Mouse (Mus musculus) regulatory T cell (primary cell): ENCODE data around the gene Prps1.
"Not testable (repeated sequence)": the region's sequence is repeated elsewhere in the genome, so short reads cannot be mapped to it uniquely, and the experiment has no call there.

Experiments used
- in situ Hi-C: fragments of 300-600 bp; cut with MboI, MseI; formaldehyde crosslinking; loops from one replicate; pipeline ENCODE4 v1.15.1; 2025; ENCODE audit warnings: high pct_unique_total_duplicates

Prps1 gene

DNA sequence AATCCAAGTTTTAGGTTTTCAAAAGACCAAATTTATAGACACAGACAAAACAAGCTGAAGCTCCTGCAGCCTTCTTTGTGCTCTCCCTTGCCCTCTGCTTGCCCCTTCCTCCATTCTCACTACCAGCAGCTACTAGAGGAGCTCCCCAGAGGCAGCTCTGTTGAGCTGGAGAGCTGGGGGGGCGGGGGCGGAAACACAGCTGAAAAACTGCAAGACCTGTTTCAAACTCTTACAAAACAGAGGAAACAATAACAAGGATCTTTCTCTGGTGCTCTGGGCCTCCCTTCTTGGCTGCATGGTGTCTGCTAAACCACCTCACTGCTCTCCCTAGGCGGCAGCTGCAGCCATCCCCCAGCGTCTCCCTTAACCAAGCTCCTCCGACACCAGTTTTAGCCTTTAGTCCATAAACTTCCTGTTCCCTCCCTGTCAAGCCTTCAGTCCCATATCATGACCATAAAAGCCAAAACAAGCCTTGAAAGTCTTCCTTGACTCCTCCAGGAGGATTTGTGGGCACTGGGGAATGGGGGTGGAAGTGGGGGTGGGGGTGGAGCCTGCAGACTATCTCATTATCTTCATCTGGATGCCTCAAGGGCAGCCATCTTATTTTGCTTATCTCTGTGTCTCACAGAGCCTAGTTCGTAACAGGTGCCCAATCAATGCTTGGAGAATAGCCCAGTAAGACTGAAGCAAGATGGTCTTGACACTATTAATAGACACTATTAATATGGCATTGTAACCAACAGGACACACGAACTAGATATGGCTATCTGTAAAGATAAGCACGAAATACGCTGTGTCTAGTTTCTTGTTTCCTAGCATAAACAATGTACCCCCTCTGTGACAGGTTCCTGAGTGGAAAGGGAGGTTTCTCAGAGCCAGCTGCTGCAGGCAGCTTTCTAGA, 45.2 kb downstream of the Prps1 start:
- in situ Hi-C loops, result no loop called here

- in situ Hi-C loops, result no loop called here
Observed at GRCm38 (mm10) chrX:140503905-140504304, 47.5 kb downstream of the Prps1 start.

DNA sequence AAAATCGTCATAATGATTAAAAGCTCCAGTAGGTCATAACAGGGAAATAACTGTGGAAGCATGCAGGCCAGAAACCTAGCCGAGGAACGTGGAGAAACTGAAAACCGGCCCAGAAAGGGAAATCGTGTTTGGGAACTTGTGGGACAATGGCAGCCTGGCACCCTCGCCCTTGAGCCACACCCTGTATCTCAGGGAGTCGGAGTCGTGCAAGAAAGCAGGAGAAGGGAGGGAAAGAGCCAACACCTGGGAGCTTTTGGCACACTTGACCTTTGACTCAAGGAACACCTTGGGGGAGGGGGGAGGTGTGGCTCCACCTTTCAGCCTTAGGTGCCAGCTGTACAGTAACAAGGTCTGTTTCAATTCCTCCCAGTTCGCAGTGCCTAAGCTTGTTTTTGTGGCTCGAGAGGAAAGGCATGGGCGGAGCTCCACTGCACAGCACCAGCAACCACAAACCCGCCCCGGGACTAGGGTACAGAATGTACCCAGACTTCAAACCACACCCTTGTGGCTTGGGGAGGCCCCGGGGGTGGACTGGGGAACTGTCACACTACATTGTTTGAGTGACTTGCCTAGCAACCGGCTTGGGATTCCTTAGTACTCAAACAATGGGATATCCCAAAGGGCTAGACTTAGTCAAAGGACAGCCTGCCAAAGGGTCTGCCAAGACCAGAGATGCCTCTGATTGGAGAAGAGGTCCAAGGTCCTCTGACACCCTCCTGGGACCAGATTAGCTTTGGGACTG, 49.3 kb downstream of the Prps1 start:
- in situ Hi-C loops, result no loop called here

DNA sequence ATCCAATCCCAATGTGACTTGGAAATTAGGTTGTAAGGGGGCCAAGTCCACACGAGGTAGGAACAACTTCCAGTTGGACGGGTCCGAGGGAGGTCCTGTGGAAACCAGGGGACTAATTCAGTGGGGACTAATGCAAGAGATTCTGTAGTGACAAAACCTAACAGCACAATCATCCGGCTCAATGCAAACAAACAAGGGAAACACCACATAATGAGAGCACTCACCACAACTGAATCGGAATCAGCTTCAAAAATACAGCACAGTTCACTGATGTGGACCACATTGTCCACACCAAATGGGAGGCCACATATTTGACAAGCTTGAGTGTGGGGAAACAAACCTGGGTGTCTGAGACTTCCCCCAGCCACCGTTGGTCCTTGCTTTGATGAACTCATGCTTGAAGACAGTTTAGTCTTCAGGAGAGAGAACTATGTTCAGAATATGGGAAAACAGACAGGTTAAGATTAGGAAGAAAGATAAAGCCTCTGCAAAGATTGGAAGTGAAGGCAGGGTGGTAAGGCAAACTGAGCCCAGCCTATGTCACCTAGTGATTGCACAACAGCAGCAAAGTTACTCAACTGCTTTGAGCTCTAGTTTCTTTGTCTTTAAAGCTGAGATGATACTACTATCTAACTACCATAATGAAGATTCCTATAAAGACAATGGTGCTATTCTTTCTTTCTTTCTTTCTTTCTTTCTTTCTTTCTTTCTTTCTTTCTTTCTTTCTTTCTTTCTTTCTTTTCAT, 50.2 kb downstream of the Prps1 start:
- in situ Hi-C loops, result no loop called here

- in situ Hi-C loops, result no loop called here
Observed at GRCm38 (mm10) chrX:140507377-140507776, 51.0 kb downstream of the Prps1 start.

DNA sequence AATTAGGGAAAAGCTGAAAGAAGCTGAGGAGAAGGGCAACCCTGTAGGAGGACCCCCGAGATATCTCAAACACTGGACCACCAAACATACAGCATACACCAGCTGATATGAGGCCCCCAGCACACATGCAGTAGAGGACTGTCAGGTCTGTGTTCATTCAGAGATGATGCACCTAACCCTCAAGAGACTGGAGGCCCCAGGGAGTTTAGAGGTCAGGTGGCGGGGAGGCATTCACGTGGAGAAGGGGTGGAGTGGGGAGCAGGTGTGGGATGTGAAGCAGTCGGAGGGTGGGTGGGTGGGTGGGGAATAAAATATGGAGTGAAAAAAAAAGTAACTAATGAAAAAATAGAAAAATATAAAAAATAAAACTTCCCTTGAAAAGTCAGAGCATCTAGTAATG, 52.4 kb downstream of the Prps1 start:
- in situ Hi-C loops, result not testable (repeated sequence)

DNA sequence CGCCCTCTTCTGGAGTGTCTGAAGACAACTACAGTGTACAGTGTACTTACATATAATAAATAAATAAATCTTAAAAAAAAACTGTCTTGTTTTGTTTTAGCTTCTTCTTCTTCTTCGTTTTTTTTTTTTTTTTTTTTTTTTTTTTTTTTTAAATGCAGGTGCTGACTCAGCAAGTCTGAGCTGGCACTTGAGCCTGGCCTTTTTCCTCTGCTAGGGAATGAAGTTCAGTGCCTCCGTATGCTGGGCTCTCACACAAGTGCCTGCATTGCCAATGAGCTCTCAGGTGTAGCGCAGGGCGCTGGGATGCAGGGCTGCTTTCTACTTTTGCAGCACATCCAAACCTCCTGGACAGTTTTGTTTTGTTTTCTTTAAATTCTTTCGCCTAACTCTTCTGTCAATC, 53.4 kb downstream of the Prps1 start:
- in situ Hi-C loops, result no loop called here

DNA sequence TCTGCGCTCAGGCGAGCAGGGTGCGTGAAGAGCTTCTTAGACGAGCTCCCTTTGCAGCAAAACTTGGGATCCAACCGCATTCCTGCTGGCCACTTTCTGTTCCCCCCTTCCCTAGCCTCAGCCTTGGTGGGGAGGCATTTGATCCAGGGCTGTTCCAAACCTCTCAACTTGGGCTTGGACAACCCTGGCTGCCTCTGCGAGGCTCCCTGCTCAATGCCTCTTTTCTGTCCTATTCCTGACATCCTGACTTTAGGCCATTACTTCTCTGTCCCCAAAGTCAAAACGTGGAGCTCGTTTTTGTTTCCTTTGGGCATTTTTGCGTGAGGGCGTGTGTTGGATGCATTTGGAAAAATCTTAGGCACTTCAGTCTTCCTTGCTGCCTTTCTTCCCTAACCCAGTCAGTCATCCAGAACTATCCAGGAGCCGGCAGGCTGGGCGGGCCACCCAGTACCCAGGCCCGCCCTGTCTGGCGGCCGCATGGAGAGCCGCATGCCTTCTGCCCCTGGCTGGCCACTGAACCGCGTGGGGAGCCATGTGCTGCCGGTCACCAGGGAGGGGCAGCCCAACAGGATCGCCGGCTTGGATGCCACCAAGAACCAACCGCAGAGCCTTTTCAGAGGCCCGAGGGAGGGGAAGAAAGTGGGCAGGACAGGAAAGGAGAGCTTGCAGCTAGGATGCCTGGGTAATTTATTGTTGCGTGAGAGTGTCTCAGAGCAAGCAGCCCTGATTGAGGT, 54.5 kb downstream of the Prps1 start:
- in situ Hi-C loops, result no loop called here

DNA sequence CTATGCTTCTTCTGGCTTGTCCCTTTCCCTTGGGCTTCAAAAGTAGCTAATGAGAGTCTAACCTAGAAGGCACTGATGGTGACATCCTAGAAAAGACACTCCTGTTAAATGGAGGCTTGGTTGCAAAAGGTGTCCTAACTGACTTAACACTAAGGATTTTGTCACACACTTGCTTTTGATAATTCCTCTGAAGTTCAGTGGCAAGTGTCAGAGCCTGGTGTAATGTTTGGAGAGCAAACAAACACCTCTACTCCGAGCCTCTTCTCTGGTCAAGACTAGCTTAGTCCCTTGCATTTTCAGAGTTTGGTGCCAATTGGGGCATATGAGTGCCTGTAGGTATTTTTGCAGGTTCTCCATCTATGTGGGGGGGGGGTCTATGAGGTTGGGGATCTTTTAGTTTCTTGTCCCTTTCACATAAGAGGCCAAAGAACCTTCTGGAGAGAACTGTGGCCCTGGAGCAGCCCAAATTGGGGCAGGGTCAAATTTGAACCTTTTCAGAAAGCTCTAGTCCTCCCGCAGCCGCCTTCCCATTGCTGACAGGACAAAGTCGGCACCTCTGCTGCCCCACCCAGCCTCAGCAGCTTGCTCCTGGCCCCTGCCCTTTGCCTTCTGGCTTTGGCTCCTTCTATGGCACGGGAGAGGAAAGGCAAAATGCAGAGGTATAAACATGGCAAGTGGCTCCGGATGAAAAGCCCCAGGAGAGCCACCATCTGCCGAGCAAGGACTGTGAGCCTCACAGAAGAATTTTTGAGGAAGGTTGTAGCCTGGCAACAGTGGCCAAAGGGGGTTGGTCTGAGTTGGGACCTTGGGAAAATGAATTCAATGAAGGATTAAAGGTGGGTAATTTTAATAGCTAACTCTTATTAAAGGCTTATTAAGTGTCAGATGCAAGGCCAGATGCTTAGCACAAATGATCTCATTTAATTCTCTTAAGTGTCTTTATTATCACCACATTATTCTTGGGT, 55.6 kb downstream of the Prps1 start:
- in situ Hi-C loops, result no loop called here

GRCm38 (mm10) chrX:140513379-140513778, 57.0 kb downstream of the Prps1 start:
- in situ Hi-C loops, result no loop called here

DNA sequence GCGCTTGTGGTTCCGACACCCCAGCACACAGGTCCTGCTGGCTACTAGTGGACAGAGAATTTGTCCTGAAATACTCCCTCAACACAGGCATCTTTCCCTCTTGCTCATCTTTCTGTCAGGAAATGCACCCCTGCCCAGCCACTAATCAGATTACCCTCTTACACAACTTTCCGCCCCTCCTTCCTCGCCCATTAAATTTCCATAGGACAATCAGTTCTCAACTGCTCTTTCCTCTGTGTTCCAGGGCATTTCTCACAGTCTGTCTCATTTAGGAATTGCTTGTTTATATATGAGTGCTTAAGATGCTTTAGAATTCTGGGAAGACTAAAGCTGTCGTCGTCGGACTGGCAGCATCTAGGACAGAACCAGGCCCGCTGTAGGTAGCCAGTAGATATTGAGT, 61.9 kb downstream of the Prps1 start:
- in situ Hi-C loops, result no loop called here

DNA sequence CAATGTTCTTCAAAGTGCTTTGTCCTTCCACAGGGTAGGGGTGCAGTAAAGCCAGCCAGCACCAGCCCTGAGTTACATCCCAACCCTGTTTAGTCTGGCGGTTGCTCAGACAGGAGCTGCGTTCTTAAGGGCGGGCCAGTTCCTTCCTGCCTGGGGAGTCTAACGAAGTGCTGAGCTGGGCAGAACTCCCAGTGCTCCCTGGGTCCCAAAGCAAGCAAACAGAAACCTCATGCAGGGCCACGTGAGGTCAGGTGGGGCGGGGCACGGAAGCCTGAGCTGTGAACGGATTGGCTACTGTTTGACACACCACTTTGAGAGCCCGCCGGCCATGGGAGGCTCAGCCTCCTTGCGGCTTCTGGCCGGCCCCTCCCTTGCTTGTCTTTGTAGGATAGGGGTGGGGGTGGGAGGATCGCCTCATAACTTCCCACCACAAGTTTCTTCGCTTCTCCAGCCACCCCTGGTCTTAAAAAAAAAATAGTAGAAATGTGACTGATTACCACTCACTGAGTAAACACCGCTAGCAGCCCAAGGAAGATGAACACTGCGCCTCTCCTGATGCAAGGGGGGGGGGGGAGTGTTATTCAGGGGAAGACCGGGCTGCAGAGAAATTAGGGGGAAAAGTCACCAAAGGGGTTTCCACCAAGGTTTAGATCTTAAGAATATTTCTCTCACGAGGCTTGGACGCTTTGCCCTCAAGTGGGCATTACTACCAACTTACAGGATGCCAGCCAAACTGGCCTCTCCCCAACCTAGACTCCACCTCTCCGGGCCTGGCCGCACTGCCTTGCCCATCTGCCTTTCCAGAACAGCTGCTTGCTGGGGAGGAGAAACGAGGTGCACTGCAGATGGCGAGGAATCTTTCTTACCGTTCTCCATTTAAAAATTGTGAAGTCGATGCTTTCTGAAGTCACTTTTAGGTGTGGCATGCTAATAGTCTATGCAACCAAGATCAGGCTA, 64.0 kb downstream of the Prps1 start:
- in situ Hi-C loops, result no loop called here

GRCm38 (mm10) chrX:140522071-140522765, 65.8 kb downstream of the Prps1 start:
- in situ Hi-C loops, result no loop called here

DNA sequence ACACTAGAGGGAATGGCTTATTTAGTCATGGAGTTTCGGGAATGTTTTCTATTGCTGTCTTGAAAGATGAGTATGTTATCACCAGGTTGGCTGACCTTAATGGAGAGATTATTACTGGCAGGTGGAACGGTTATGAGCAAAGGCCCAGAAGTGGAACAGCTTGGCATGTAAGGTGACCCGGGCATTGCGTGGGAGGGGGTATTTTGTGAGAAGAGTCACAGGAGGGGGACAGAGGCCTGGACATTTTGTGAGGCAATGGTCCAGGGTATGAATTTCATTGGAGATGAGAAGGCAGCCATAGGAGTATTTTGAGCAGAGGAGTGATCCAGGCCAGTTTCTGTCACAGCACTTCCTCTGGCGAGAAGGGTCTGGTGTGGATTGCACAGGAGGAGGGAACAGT, 67.8 kb downstream of the Prps1 start:
- in situ Hi-C loops, result no loop called here
